Mouse (Mus musculus) stomach, embryonic 14.5 days (tissue): ENCODE results near the gene Adamts7. TPM values are rescaled to one million over a fixed set of nuclear protein-coding genes. Genes with fewer than 3 reads are reported as not detected.

Experiments used
- ATAC-seq: fragments of 200-750 bp; cut with Nextera tagmentation; 2 replicates; pipeline ENCODE4 v1.8.0; 2017; ENCODE audit warnings: low read depth, moderate TSS enrichment; ENCODE audit not compliant: insufficient number of reproducible peaks, insufficient read depth, low FRiP score
- H3K27ac ChIP-seq: fragments of 300-500 bp; sonication (generic); 2 replicates; pipeline ENCODE4 v1.5.1; 2014; ENCODE audit warnings: mild to moderate bottlenecking, low read length, moderate library complexity, mixed read lengths
- H3K27me3 ChIP-seq: fragments of 300-500 bp; sonication (generic); 2 replicates; pipeline ENCODE4 v1.6.1; 2014; ENCODE audit warnings: low read length, control low read depth, mixed read lengths; ENCODE audit not compliant: control insufficient read depth, insufficient read depth
- H3K36me3 ChIP-seq: fragments of 300-500 bp; sonication (generic); 2 replicates; pipeline ENCODE4 v1.6.1; 2014; ENCODE audit warnings: mild to moderate bottlenecking, control low read depth, low read length, moderate library complexity, mixed read lengths; ENCODE audit not compliant: control insufficient read depth, insufficient read depth
- H3K4me1 ChIP-seq: fragments of 300-500 bp; sonication (generic); 2 replicates; pipeline ENCODE4 v1.6.1; 2014; ENCODE audit warnings: low read length, control low read depth, mixed read lengths; ENCODE audit not compliant: control insufficient read depth, insufficient read depth
- H3K4me2 ChIP-seq: fragments of 300-500 bp; sonication (generic); replicated peaks from 2 replicates; pipeline ENCODE4 v1.6.1; 2014; ENCODE audit warnings: low read depth, low read length, control low read depth
- H3K4me3 ChIP-seq: fragments of 300-500 bp; sonication (generic); 2 replicates; pipeline ENCODE4 v1.5.1; 2014; ENCODE audit warnings: low read depth, low read length, control low read depth
- H3K9ac ChIP-seq: fragments of 300-500 bp; sonication (generic); replicated peaks from 2 replicates; pipeline ENCODE4 v1.6.1; 2014; ENCODE audit warnings: low read depth, mild to moderate bottlenecking, control low read depth, low read length, moderate library complexity, mixed read lengths
- H3K9me3 ChIP-seq: fragments of 300-500 bp; sonication (generic); 2 replicates; pipeline ENCODE4 v1.6.1; 2016; ENCODE audit warnings: low read depth, low read length, control low read depth; ENCODE audit not compliant: control insufficient read depth
- WGBS: fragments of 180-500 bp; shearing (Covaris S2); extraction: QIAGEN DNeasy Blood & Tissue Kit; methylation state at CpG from one replicate; pipeline ENCODE4 v1.1.7; 2014; 5-methylcytosine and 5-hydroxymethylcytosine counted together
- polyA plus RNA-seq: library from polyadenylated mRNA; unstranded; fragments of >200 nt; fragmentation: Nextera tagmentation; extraction: Ambion mirVana; gene quantifications from 2 replicates; pipeline ENCODE4 v1.2.1, GENCODE M21; 2014

Gene Adamts7
- polyA plus RNA-seq, 1 experiment from 2014 or later = 20.1 TPM

DNA sequence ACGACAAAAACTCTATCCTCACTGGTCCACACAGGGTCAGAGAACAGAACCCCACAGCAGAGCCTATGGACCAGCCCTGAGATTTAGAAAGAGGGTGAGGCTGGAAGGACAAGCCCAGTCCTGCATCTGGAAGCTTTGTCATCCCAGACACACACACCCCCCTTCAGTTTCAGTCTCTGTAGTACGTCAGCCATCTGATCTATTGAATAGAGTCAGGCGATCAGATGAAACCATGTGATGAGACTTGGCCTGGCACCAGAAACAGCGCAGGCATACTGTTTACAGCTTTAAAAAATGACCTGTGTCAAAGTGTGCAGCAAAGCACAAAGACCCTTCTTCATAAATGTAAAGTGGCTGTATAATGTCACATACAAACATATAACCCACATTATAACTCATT is 77.7 kb downstream of the Adamts7 start:
- H3K27ac ChIP-seq = no peak overlapping the region
- no peaks in the 10 kb centered on the region for H3K36me3 ChIP-seq
- WGBS = 53% methylated on average over 4 of the region's 4 CpGs
- H3K4me3 ChIP-seq = no peak overlapping the region
- peaks cover under 1% of the 10 kb centered on the region; the same call in 1 of the 2 replicates for H3K4me1 ChIP-seq
- no peak for ATAC-seq
- no peak overlapping the region for H3K9ac ChIP-seq
- H3K9me3 ChIP-seq = no peaks in the 10 kb centered on the region
- no peak overlapping the region for H3K4me2 ChIP-seq
- H3K27me3 ChIP-seq = no peaks in the 10 kb centered on the region

GRCm38 (mm10) chr9:90241041-90241440 is 78.2 kb downstream of the Adamts7 start:
- no peaks in the 10 kb centered on the region for H3K4me1 ChIP-seq
- no peaks in the 10 kb centered on the region for H3K36me3 ChIP-seq
- H3K27ac ChIP-seq = no peak overlapping the region
- no peaks in the 10 kb centered on the region for H3K9me3 ChIP-seq
- no peak for ATAC-seq
- H3K27me3 ChIP-seq = no peaks in the 10 kb centered on the region
- 62% methylated on average over 6 of the region's 6 CpGs for WGBS
- H3K4me3 ChIP-seq = no peak overlapping the region
- no peak overlapping the region for H3K9ac ChIP-seq
- H3K4me2 ChIP-seq = no peak overlapping the region

GRCm38 (mm10) chr9:90241618-90242017 is 78.7 kb downstream of the Adamts7 start:
- 69% methylated on average over 7 of the region's 7 CpGs for WGBS
- no peak for ATAC-seq
- no peaks in the 10 kb centered on the region for H3K9me3 ChIP-seq

DNA sequence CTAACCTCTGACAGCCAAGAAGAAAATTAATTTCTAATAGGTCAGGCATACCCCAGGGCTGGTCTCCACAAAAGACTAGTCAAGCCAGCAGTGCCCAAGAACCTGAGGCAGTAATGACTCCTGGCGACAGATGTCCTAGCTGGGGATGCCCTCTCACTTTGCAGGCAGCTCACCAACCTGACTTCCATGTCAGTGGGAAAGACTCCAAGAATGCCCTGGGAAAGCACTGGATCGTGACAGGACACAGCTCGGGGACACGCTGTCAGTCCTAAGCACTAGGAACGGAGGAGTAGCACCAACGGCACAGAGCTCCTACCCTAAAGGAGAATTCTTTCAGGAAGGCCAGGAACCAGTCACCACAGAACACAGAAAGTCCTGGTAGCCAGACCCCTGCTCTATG is 79.4 kb downstream of the Adamts7 start:
- H3K27me3 ChIP-seq = no peaks in the 10 kb centered on the region
- no peak overlapping the region for H3K4me2 ChIP-seq
- no peak overlapping the region for H3K27ac ChIP-seq
- no peak for ATAC-seq
- WGBS = 92% methylated on average over 6 of the region's 6 CpGs
- no peak overlapping the region for H3K9ac ChIP-seq
- H3K4me1 ChIP-seq = no peaks in the 10 kb centered on the region
- no peak overlapping the region for H3K4me3 ChIP-seq
- no peaks in the 10 kb centered on the region for H3K9me3 ChIP-seq
- H3K36me3 ChIP-seq = no peaks in the 10 kb centered on the region; the same call in 1 of the 2 replicates

More at GRCm38 (mm10) chr9:90241618-90242017, 78.7 kb downstream of the Adamts7 start:
- Histone ChIP-seq H3K4me1 (no peaks in the 10 kb centered on the region), H3K4me2 (no peak overlapping the region), H3K27ac (no peak overlapping the region), H3K36me3 (no peaks in the 10 kb centered on the region; the same call in 1 of the 2 replicates), H3K27me3 (no peaks in the 10 kb centered on the region), H3K4me3 (no peak overlapping the region), H3K9ac (no peak overlapping the region)

DNA sequence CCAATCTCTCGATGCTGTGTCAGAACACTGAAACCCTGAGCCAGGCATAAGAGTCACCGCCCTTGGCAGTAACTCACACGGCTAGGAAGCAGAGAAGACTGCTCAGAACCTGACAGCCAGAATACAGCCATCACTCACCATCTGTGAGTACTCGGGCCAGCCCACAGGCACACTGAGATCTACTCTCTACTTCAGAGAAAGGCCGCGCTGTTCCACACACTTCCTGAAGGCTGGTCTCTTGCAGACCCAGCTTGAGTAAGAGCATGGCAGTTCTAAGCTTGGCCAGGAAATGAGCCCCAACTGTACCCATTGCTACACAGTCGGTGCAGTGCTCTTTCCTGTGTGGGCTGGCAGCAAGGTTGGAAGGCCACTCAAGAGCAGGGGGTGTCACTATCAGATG is 80.0 kb downstream of the Adamts7 start:
- Histone ChIP-seq H3K9ac (no peak overlapping the region), H3K4me1 (no peaks in the 10 kb centered on the region), H3K36me3 (no peaks in the 10 kb centered on the region; the same call in 1 of the 2 replicates), H3K27ac (no peak overlapping the region), H3K4me3 (no peak overlapping the region), H3K27me3 (no peaks in the 10 kb centered on the region), H3K9me3 (no peaks in the 10 kb centered on the region), H3K4me2 (no peak overlapping the region)
- WGBS = 80% methylated on average over 7 of the region's 7 CpGs
- no peak for ATAC-seq

DNA sequence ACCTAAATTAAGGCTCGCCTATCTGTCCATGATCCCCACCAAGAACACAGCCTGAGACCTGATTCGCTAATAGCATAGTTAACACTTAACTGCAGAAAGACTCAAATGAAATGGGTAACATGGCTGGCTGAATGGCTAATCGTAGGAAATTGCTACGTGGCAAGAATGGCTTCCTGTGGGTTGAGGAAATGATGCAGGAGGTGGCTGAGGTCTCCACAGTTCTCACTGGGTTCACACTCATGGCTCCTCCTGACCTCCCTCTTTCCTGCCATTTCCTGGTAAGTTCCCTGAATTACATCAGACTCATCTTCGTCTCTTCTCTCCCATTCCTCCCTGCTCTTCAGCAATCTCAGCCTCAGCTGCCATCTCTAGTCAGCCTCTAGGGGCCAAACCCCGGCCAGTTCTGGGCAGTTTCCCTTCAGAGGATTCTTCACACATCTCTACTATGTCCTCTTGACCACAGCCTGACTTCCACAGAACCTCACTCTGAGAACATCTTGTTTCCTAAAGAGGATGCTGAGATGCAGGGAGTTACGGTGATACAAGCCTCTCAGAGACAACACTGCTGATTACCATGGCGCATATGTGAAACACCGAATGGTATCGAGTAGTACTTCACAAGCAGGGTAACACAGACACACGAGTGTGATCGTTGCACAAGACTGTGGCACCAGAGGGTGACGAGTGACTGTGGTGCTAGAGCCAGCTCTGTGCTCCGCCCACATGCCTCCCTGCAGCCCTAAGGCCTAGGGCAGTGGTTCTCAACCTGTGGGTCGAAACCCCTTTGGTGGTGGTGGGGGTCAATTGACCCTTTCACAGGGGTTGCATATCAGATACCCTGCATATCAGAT is 81.7 kb downstream of the Adamts7 start:
- Histone ChIP-seq H3K27ac (no peak overlapping the region), H3K9me3 (no peaks in the 10 kb centered on the region), H3K27me3 (no peaks in the 10 kb centered on the region), H3K4me1 (no peaks in the 10 kb centered on the region), H3K36me3 (peaks cover 2% of the 10 kb centered on the region; the same call in 1 of the 2 replicates), H3K4me2 (no peak overlapping the region), H3K4me3 (no peak overlapping the region), H3K9ac (no peak overlapping the region)
- ATAC-seq = no peak
- 89% methylated on average over 15 of the region's 15 CpGs for WGBS

GRCm38 (mm10) chr9:90245206-90245605 is 82.3 kb downstream of the Adamts7 start:
- Histone ChIP-seq H3K27me3 (no peaks in the 10 kb centered on the region), H3K9ac (no peak overlapping the region), H3K4me2 (no peak overlapping the region), H3K36me3 (peaks cover 2% of the 10 kb centered on the region; the same call in 1 of the 2 replicates), H3K4me3 (no peak overlapping the region), H3K4me1 (no peaks in the 10 kb centered on the region), H3K27ac (no peak overlapping the region), H3K9me3 (no peaks in the 10 kb centered on the region)
- no peak for ATAC-seq
- WGBS = 90% methylated on average over 6 of the region's 6 CpGs

- H3K27ac ChIP-seq = no peak overlapping the region
- ATAC-seq = no peak
- WGBS = 93% methylated on average over 5 of the region's 5 CpGs
These were observed 82.9 kb downstream of the Adamts7 start for GRCm38 (mm10) chr9:90245781-90246180.

More at GRCm38 (mm10) chr9:90245781-90246180, 82.9 kb downstream of the Adamts7 start:
- Histone ChIP-seq H3K36me3 (peaks cover 2% of the 10 kb centered on the region; the same call in 1 of the 2 replicates), H3K4me1 (no peaks in the 10 kb centered on the region), H3K4me2 (no peak overlapping the region), H3K9ac (no peak overlapping the region), H3K4me3 (no peak overlapping the region), H3K27me3 (no peaks in the 10 kb centered on the region), H3K9me3 (no peaks in the 10 kb centered on the region)
